Mouse (Mus musculus) megakaryocyte progenitor cell, adult 5-6 weeks (primary cell): ENCODE results near the gene Kpna4. TPM values are rescaled to one million over a fixed set of nuclear protein-coding genes. Genes with fewer than 3 reads are reported as not detected.

Experiments used
- ATAC-seq: replicated peaks from 2 replicates; pipeline ENCODE4 v1.8.0; 2016; ENCODE audit warnings: mild to moderate bottlenecking, moderate TSS enrichment, inconsistent platforms; ENCODE audit not compliant: poor library complexity
- total RNA-seq, 2 experiments: library from RNA; stranded (forward) in 1 of 2; stranded (reverse) in 1 of 2; fragments of 157-497, 149-512 nt in 1 of 2; fragments of 200-1000 nt in 1 of 2; gene quantifications; 2 replicates each; pipeline versions ENCODE4 v1.2.3 to v1.2.4; 2015 to 2017

Gene Kpna4
- total RNA-seq, 2 experiments from 2014 or later = 51.8 to 74.0 TPM

GRCm38 (mm10) chr3:69017181-69017580 lies 109.7 kb downstream of the Kpna4 start:
- peak; percentile 44 for ATAC-seq

Other genes starting within 250 kb of the Kpna4 start
- gene Ift80, start 122.5 kb downstream of the Kpna4 start, total RNA-seq (2015) = 12.8 and 21.5 TPM in 2 replicates
- gene Ift80, start 122.5 kb downstream of the Kpna4 start, total RNA-seq (2017) = 19.1 and 25.2 TPM in 2 replicates
- 350 and 351 TPM in 2 replicates for gene Smc4, start 122.4 kb downstream of the Kpna4 start, total RNA-seq (2015)
- gene Smc4, start 122.4 kb downstream of the Kpna4 start, total RNA-seq (2017) = 603 and 719 TPM in 2 replicates
- gene Trim59, start 82.4 kb downstream of the Kpna4 start, total RNA-seq (2015) = 55.8 and 64.4 TPM in 2 replicates
- 15.7 and 17.7 TPM in 2 replicates for gene Trim59, start 82.4 kb downstream of the Kpna4 start, total RNA-seq (2017)
- gene Arl14, start 95.3 kb upstream of the Kpna4 start, total RNA-seq (2015) = not detected in 2 replicates
- not detected in 2 replicates for gene Arl14, start 95.3 kb upstream of the Kpna4 start, total RNA-seq (2017)
- gene Ppm1l, start 189.7 kb upstream of the Kpna4 start, total RNA-seq (2015) = 2.2 TPM in 2 replicates
- gene Ppm1l, start 189.7 kb upstream of the Kpna4 start, total RNA-seq (2017) = 1.5 and 2.0 TPM in 2 replicates